Mouse (Mus musculus): ENCODE results near the gene Sh2d4b. TPM values are rescaled to one million over a fixed set of nuclear protein-coding genes. Genes with fewer than 3 reads are reported as not detected.

Sh2d4b gene
- polyA plus RNA-seq, 1 experiment from 2014 or later, result 0.25 TPM

DNA sequence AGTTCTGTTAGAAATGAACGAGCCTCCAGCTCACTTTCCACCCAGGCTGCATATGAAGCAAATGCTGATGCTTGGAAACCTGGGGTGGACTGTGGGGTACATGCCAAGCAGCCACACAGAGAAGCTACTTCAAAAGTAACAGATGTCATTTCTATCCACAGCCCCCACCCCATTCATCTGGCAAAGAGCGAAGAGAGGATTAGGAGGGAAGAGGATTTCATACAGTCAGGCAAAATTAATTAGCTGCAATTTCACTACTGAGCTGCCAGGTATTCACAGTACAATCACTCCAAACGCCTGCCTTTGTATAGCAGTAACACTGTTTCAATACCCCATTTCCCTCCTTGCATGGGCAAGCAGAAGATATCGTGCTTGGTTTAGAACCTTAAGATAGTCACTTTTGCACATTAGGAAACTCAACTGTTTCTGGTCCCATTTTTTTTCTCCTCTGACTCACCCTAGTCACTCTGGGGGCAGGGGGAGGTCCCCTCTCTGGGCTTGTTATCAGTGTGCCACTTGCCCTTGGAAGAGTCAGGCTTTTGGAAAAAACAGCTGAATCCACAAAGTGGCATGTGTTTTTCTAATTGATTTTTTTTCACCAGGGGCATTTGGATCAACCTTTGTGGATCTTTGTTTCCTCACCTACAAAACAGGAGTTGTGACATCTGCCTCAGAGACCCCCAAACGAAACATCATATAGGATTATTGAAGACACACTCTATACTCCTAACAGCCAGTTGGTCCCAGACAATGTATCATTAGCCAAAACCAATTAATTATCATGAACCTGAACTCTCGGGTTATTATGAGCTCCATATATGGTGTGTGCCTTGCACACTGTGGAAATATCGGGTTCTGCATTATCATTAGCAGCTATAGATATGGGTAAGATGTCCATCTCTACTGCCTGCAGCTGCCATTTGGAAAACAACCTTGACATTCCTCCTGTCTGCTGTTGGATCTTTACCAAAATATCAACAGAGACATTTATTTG is 123.7 kb downstream of the Sh2d4b start:
- no peaks in the 10 kb centered on the region for H3K9me3 ChIP-seq (replicated peaks)
- no peak overlapping the region for H3K4me3 ChIP-seq
- H3K36me3 ChIP-seq, result no peaks in the 10 kb centered on the region
- no peak for DNase-seq (ENCODE audit: low spot score)
- H3K4me1 ChIP-seq, result no peaks in the 10 kb centered on the region
- no peak overlapping the region for H3K27ac ChIP-seq
- 80% methylated on average over 7 of the region's 7 CpGs for WGBS
- no peaks in the 10 kb centered on the region for H3K27me3 ChIP-seq (ENCODE audit: low read depth, poor library complexity, severe bottlenecking)

Other genes starting within 250 kb of the Sh2d4b start
- 75.3 and 77.6 TPM in 2 replicates for gene Tspan14, start 73.5 kb upstream of the Sh2d4b start, polyA plus RNA-seq (2016; fragmentation: Nextera tagmentation; extraction: Ambion mirVana)
- gene Fam213a, start 120.5 kb upstream of the Sh2d4b start, polyA plus RNA-seq (2016; fragmentation: Nextera tagmentation; extraction: Ambion mirVana), result 27.5 and 37.0 TPM in 2 replicates
- gene Dydc2, start 175.9 kb upstream of the Sh2d4b start, polyA plus RNA-seq (2016; fragmentation: Nextera tagmentation; extraction: Ambion mirVana), result not detected in 2 replicates
- not detected in 2 replicates for gene Dydc1, start 179.6 kb upstream of the Sh2d4b start, polyA plus RNA-seq (2016; fragmentation: Nextera tagmentation; extraction: Ambion mirVana)
- not detected in 2 replicates for gene Mat1a, start 211.8 kb upstream of the Sh2d4b start, polyA plus RNA-seq (2016; fragmentation: Nextera tagmentation; extraction: Ambion mirVana)
- gene Sftpa1, start 238.5 kb upstream of the Sh2d4b start, polyA plus RNA-seq (2016; fragmentation: Nextera tagmentation; extraction: Ambion mirVana), result not detected in 2 replicates

Data from limb, embryonic 10.5 days (tissue).